Mouse (Mus musculus): ENCODE measurements around the gene Gle1.

Gle1 gene

DNA sequence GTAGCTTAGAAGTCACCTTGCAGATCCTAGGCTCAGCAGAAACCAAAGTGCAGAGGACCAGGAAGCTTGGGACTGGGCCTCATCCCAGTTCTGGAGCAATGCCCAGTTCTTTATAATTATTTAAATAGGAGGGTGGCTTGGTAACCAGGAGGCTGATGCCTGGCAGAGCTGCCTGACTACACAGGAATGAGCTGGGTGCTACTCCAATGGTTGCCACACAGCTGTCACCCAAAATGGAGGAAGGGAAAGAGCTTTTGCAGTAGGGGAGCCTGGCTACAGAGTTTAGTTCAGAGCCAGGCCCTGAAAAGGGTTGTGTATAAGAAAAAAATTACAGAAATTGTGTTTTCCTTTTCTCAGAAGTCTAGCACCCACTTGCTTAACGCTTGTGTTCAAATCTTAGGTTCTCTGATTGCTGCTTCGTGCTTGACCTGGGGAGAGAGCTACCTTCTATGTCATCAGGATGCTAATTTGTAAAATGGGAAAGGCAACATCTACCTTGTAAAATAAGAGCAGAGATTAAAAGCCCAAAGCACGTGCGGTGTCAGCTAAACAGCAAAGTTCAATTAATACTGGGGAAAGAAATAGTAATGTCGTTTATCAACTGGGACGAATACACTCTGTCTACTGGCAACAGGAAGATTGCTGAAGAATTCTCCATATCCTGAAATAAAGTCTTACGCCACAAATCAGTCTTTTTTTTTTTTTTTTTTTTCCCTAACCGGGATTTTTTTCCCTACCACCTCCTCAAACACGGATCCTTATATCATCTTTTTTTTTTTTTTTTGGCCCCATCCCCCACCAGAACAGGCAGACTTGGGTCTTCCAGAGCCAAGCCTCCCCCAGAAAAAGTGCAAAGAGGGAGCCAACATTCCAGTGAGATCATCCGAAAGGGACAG lies 29.4 kb downstream of the Gle1 start:
- peak; percentile 52 to 54 for DNase-seq

DNA sequence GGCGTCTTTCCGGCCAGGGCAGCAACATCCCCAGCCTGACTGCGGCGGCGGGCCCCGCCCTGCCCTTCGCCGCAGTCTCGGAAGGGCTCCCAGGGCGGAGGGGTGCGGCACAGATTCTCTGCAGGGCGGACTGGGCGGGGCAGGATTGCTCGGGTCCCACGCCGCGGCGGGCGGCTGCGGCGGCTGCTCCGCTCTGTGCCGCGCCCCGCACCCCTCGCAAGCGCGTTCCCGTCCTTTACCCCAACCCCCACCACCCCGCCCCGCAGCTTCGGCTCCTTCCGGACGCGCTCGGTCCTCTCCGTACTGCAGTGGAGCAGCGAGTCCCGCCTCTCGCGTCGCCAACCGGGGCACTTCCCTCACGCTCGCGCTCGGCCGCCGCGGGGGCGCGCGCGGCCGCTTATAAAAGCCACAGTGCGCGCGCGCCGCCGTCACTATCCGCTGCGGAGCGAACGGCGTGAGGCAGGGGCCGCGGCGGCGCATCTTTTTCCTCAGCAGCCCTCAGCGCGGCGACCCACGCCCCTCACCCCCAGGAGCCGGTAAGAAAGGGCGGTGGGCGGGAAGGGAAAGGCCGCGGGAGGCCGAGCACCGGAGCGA lies 30.1 kb downstream of the Gle1 start, which contains the start of gene Sptan1:
Sptan1 (plus strand) TSS at position 311 of the 594 bp plus-strand sequence.
- DNase-seq: peak; percentile 100

DNA sequence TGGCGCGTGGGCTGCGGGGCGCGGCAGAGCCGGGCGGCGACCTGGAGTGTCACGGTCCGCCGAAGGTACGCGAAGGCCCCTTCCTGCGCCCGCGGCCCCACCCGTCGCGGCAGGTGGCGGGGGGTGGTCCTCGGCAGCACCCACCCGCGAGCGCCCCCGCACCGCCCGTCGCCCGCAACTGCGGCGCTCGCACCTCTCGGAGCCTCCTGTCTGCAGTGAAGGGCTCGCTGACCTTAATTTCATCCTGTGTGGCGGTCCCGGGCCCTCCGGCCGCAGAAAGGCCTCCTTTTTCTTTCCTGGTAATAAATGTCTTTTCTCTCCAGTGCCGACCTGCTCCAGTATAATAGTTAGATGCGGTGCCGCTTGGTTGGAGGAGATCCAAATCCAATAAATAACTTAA lies 30.7 kb downstream of the Gle1 start:
- peak; percentile 63 to 73 for DNase-seq

DNA sequence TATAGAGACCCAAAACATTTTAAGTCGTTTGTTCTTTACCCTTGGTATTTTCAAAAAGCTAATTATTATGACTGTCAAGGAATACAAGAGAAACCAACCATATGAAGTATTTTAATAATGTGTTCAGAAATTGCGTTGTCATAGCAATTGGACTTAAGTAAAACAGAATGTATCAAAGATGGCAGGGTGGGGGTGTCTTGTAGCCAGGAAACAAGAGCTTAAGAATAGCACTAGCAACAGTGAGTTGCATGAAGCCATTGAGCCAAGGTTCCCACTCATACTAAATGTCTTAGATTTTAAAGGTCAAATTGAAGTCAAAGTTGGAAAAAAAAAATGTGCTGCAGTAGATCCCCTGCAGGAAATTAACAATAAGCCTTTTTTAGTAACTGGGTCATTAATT lies 31.6 kb downstream of the Gle1 start:
- DNase-seq: no peak

DNA sequence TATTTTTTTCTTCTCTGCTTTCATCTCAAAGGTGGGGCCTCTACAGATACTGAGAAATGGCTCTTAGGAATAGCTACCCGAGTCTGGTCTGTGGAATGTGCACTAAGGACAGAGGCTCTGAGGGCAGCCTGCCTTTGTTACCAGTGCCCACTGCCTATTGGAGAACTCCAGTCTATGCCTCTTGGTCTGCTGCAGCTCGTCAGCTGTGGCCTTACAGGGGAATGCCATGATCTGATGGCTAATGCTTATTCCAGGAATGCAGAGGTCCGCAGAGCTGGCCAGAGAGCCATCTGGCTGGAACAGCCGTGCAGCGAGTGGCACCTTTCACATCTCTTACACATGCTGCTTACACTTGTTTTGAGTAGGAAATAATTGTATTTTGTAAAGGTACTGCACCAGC lies 32.5 kb downstream of the Gle1 start:
- DNase-seq: no peak

DNA sequence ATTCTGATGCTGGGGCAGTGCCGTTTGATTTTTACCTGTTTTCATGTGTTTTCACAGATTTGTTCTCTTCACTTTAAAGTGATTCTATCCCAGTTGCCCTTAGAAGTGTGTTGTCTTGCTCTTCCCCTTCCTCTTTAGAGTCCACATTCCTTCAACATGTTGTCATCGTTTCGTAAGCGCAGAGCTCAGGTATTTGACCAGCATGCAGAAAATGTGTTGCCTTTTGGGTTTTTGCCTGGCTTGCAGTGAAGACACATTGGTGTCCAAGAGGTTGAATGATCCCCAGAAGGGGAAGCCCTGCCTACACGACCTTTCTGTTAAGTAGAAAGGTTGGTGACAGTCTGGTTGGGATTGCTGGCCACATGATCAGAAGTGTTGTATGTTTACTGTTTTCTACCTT lies 33.4 kb downstream of the Gle1 start:
- DNase-seq: no peak

DNA sequence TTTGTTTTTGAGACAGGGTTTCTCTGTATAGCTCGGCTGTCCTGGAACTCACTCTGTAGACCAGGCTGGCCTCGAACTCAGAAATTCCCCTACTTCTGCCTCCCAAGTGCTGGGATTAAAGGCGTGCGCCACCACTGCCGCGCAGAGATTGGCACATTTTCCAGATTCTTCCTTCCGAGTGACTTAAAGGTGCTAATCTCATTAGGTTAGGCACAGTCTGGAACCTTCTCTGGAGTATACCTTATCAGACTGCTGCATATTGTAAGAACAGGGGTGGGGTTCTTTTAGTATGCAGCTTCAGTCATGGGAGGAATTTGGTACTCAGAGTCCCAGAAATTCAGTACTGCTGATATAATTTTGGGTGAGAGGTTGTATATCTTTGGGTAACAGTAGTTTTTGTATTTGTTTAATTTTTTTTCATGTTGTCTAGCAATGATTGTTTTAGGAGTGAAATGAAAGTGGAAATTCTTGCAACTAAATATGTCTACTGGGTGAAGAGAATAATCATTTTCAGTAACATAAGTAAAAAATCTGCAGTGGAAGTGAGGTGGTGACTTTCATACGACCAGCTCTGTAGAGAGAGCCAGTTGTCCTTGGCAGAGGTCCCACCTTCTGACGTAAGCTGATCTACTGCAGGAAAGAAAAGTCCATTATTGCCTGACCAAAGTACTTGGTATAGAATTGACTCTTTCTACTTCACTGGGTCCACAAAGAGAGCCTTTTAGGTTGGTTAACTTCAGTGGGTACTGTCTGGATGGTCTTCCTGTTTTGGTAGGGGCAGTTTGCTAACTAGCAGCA lies 36.8 kb downstream of the Gle1 start:
- DNase-seq: peak; percentile 74 to 75

DNA sequence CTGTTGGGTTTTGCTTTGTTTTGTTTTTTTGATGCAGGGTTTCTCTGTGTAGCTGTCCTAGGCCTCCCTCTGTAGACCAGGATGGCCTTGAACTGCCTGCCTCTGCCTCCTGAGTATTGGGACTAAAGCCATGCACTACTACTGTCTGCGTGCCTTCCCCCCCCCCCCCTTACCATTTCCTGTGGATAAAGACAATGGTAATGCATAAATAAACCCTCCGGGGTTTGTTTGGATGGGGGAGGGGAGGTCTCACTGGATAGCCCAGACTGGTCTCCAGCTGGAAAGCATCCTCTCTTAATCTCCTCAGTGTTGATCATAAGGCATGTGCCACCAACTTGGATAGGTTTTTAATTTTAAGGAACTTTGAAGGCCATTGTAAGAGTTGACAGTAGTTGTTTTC lies 38.3 kb downstream of the Gle1 start:
- no peak for DNase-seq

DNA sequence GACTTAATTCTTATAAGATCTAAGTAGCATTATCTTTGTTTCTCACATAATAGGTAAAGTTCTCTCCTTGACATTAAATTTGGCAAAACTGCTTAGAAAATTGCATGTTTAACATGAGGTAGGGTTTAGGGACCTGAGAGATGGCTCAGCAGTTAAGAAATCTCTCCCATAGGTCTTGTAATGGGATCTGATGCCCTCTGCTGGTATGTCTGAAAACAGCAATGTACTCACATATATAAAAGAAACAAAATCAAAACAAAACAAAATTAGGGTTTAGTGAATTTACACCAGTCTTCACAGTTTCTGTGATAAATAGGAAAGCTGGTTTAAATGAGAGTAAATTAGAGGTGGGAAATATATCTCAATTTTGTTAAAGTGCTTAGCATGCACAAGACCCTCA lies 42.1 kb downstream of the Gle1 start:
- peak; percentile 67 to 73 for DNase-seq

DNA sequence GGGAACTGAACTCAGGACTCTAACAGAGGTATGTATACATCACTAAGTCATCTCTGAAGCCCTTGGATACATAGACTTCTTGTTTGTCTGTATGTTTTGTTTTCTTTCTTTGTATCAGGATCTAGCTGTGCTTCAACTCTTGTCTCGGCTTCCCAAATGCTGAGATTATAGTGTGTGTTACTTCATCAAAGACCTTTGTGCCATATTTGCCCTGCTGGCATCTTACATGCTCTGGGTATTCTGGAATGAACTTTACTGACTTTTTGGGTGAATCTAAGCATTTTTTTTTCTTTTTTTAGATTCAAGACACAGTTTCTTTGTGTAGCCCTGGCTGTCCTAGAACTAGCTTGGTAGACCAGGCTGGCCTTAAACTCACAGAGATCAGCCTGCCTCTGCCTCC lies 45.4 kb downstream of the Gle1 start:
- DNase-seq: no peak

DNA sequence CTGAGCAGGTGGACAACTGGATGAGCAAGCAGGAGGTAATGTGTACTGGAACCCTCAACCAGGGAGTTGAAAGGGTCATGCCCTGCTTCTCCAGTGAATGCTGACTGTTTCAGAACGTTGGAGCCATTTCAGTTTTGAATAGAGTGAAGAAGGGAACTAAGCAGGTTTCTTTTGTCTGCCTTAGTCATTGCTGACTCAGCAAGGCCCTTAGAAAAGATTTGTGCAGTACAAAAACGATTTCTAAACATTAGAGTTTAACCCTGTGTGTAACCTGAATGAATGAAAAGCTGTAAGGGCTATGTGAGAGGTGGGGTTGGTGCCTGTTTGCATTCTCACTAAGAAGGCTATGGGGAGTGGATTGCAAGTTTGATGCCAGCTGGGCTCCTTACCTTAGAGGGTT lies 56.7 kb downstream of the Gle1 start:
- no peak for DNase-seq

DNA sequence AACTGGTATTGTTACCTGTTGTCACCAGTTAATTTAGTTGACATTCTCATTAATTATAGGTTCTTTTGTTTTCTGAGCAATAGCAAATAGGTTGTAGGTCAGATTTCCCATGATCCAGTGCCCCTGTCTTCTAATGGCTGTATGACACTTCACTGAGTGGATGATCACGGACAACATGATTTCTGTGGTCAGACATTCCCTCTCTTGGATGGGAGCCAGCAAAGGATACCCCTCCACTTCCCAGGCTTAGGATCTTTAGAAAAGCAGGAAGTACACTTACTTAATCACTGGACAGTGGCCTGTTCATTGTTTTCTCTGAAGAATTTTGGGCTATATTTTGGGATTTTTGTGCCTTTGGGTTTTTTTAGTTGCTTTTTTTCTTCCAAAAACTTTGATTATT lies 73.9 kb downstream of the Gle1 start:
- DNase-seq: no peak
